ENCODE assay signal across 12 mouse cellular contexts in the genomic region with DNA sequence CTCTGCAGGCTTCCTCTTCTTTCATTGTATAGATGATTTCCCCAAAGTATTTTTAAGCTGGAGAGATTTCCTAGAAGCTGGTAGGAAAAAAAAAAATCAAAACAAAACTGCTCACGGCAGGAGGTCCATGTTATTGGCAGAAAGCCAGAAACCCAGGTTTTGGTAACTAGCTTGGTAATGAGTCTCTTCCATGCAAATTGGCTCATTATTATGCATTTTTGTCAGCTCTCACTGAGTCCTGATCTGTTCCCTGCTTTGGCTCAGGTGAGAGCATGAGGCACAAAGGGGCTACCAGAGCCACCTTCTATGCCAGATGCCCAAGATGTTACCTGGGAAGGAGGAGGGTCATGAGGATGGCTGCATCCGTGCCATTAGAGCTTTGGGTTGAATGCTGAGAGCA.
A peak's percentile ranks its signal among the peaks of the same experiment; 100 is the strongest.
DNase-seq lines count a peak whose midpoint lies in the region; ATAC-seq and TF ChIP-seq lines count a peak whose summit lies in the region.
"Had no signal": no experiment of that assay in that cellular context is flagged by ENCODE, and none has a peak within 500 bp of the region (broad histone marks: within the 10 kb centered on the region; RNA-seq: fewer than 3 reads in every experiment).

No protein-coding gene starts in this region.

- no peaks in the 10 kb centered on the region for H3K36me3 ChIP-seq in kidney, embryonic 14.5 days (ENCODE audit: control insufficient read depth, insufficient read depth, low read length)
- H3K36me3 ChIP-seq in forebrain, embryonic 13.5 days (ENCODE audit: poor library complexity, severe bottlenecking): no peaks in the 10 kb centered on the region
- no peaks in the 10 kb centered on the region for H3K36me3 ChIP-seq in midbrain, embryonic 15.5 days (replicated peaks)
- H3K36me3 ChIP-seq in liver, postnatal 0 days (replicated peaks; ENCODE audit: insufficient read depth, low read length): no peaks in the 10 kb centered on the region

- H3K27ac ChIP-seq in kidney, embryonic 14.5 days (ENCODE audit: low read depth, low read length): no peak overlapping the region
- H3K27ac ChIP-seq in forebrain, embryonic 13.5 days: peak overlapping the region; percentile 69
- H3K27ac ChIP-seq in midbrain, embryonic 15.5 days: 0 out of 2 replicates have a peak overlapping the region, but pooled peaks have one; percentile 18
- H3K27ac ChIP-seq in liver, postnatal 0 days (ENCODE audit: low read depth): no peak overlapping the region

- ATAC-seq in kidney, embryonic 14.5 days (ENCODE audit: low FRiP score, low TSS enrichment): no peak
- ATAC-seq in forebrain, embryonic 13.5 days: peak; percentile 89
- peak; percentile 89 for ATAC-seq in midbrain, embryonic 15.5 days (replicated peaks)
- ATAC-seq in liver, postnatal 0 days: no peak

- no peaks in the 10 kb centered on the region for H3K4me1 ChIP-seq in kidney, embryonic 14.5 days (ENCODE audit: control insufficient read depth, insufficient read depth, low read length)
- peaks cover 18% of the 10 kb centered on the region for H3K4me1 ChIP-seq in forebrain, embryonic 13.5 days
- H3K4me1 ChIP-seq in midbrain, embryonic 15.5 days: no peaks in the 10 kb centered on the region; the same call in 1 of the 2 replicates
- no peaks in the 10 kb centered on the region for H3K4me1 ChIP-seq in liver, postnatal 0 days (ENCODE audit: insufficient read depth)
- H3K4me1 ChIP-seq: megakaryocyte, embryonic 14.5 days had no signal

- 50% methylated on average over 2 of the region's 2 CpGs for WGBS in kidney, embryonic 14.5 days
- WGBS in forebrain, embryonic 13.5 days: 6% methylated on average over 2 of the region's 2 CpGs
- 31% methylated on average over 2 of the region's 2 CpGs for WGBS in midbrain, embryonic 15.5 days
- WGBS in liver, postnatal 0 days (ENCODE audit: insufficient replicate concordance): 55% methylated on average over 2 of the region's 2 CpGs

- peak; percentile 8 to 25 for DNase-seq in kidney, adult 8-10 months
- peak; percentile 31 for DNase-seq in R1 (ENCODE audit: low read depth, low spot score)
- DNase-seq in right cerebral cortex, postnatal 25 days: no peak
- DNase-seq in liver, postnatal 0 days: no peak
- DNase-seq: adrenal gland, postnatal 14 days; cerebellum, adult 18-20 months; heart, postnatal 14 days; lung, adult 18-20 months had no signal

- H3K9ac ChIP-seq in kidney, embryonic 14.5 days (ENCODE audit: low read depth, low read length): no peak overlapping the region
- H3K9ac ChIP-seq in forebrain, embryonic 13.5 days: no peak overlapping the region
- no peak overlapping the region for H3K9ac ChIP-seq in midbrain, embryonic 15.5 days
- no peak overlapping the region for H3K9ac ChIP-seq in liver, postnatal 0 days (replicated peaks)

- no peak for TF ChIP-seq EP300 in liver, postnatal 0 days (IDR thresholded peaks at IDR 0.05; ENCODE audit: low read depth)

- H3K4me3 ChIP-seq in kidney, embryonic 14.5 days (ENCODE audit: low read length): no peak overlapping the region
- H3K4me3 ChIP-seq in forebrain, embryonic 13.5 days: no peak overlapping the region
- H3K4me3 ChIP-seq in midbrain, embryonic 15.5 days: no peak overlapping the region
- H3K4me3 ChIP-seq in liver, postnatal 0 days (ENCODE audit: low read depth, low read length): no peak overlapping the region
- H3K4me3 ChIP-seq: megakaryocyte, embryonic 14.5 days had no signal

- no peaks in the 10 kb centered on the region for H3K9me3 ChIP-seq in kidney, embryonic 14.5 days (ENCODE audit: control insufficient read depth, low read length)
- H3K9me3 ChIP-seq in forebrain, embryonic 13.5 days (replicated peaks): no peaks in the 10 kb centered on the region
- H3K9me3 ChIP-seq in midbrain, embryonic 15.5 days: no peaks in the 10 kb centered on the region
- H3K9me3 ChIP-seq in liver, postnatal 0 days (ENCODE audit: low read length): no peaks in the 10 kb centered on the region

- H3K4me2 ChIP-seq in kidney, embryonic 14.5 days (replicated peaks; ENCODE audit: low read depth, low read length): no peak overlapping the region
- H3K4me2 ChIP-seq in forebrain, embryonic 13.5 days: no peak overlapping the region
- H3K4me2 ChIP-seq in midbrain, embryonic 15.5 days: no peak overlapping the region
- no peak overlapping the region for H3K4me2 ChIP-seq in liver, postnatal 0 days (ENCODE audit: low read depth, low read length)

- H3K27me3 ChIP-seq in kidney, embryonic 14.5 days (ENCODE audit: control insufficient read depth, insufficient read depth, low read length): no peaks in the 10 kb centered on the region
- H3K27me3 ChIP-seq in forebrain, embryonic 13.5 days: no peaks in the 10 kb centered on the region
- H3K27me3 ChIP-seq in midbrain, embryonic 15.5 days (replicated peaks): no peaks in the 10 kb centered on the region
- H3K27me3 ChIP-seq in liver, postnatal 0 days (ENCODE audit: insufficient read depth, low read length): no peaks in the 10 kb centered on the region
- H3K27me3 ChIP-seq: megakaryocyte, embryonic 14.5 days had no signal

- TF ChIP-seq CTCF in liver, postnatal 0 days (IDR thresholded peaks at IDR 0.05; ENCODE audit: low read depth): no peak

Comparison
In these comparisons a context has a peak if more than half of its experiments do, and no peak if none do; other contexts are left out.
1. DNase-seq: peak in kidney, adult 8-10 months (2 of 2) and R1 (single experiment); none in right cerebral cortex, postnatal 25 days (single experiment) and liver, postnatal 0 days (single experiment).
2. ATAC-seq: peak in forebrain, embryonic 13.5 days (single experiment) and midbrain, embryonic 15.5 days (single experiment); none in kidney, embryonic 14.5 days (single experiment) and liver, postnatal 0 days (single experiment).
3. H3K27ac ChIP-seq: peak in forebrain, embryonic 13.5 days (single experiment) and midbrain, embryonic 15.5 days (single experiment); none in kidney, embryonic 14.5 days (single experiment) and liver, postnatal 0 days (single experiment).